Mouse (Mus musculus) embryonic facial prominence, embryonic 15.5 days (tissue): ENCODE results near the gene Fibp. TPM values are rescaled to one million over a fixed set of nuclear protein-coding genes. Genes with fewer than 3 reads are reported as not detected.

Source experiments
- ATAC-seq: fragments of 200-750 bp; cut with Nextera tagmentation; 2 replicates; pipeline ENCODE4 v1.8.0; 2017; ENCODE audit warnings: low read depth, moderate TSS enrichment; ENCODE audit not compliant: insufficient number of reproducible peaks, low FRiP score, low TSS enrichment
- H3K27ac ChIP-seq: fragments of 300-500 bp; sonication (generic); replicated peaks from 2 replicates; pipeline ENCODE4 v1.5.1; 2015; ENCODE audit warnings: mild to moderate bottlenecking, inconsistent platforms
- H3K27me3 ChIP-seq: fragments of 300-500 bp; sonication (generic); 2 replicates; pipeline ENCODE4 v1.6.1; 2015; ENCODE audit warnings: inconsistent platforms
- H3K36me3 ChIP-seq: fragments of 300-500 bp; sonication (generic); 2 replicates; pipeline ENCODE4 v1.6.1; 2015; ENCODE audit warnings: mild to moderate bottlenecking, inconsistent platforms
- H3K4me1 ChIP-seq: fragments of 300-500 bp; sonication (generic); 2 replicates; pipeline ENCODE4 v1.6.1; 2015; ENCODE audit warnings: inconsistent platforms
- H3K4me2 ChIP-seq: fragments of 300-500 bp; sonication (generic); replicated peaks from 2 replicates; pipeline ENCODE4 v1.6.1; 2015; ENCODE audit warnings: mild to moderate bottlenecking, inconsistent platforms
- H3K4me3 ChIP-seq: fragments of 300-500 bp; sonication (generic); replicated peaks from 2 replicates; pipeline ENCODE4 v1.5.1; 2015; ENCODE audit warnings: mild to moderate bottlenecking, inconsistent platforms
- H3K9ac ChIP-seq: fragments of 300-500 bp; sonication (generic); 2 replicates; pipeline ENCODE4 v1.6.1; 2015; ENCODE audit warnings: inconsistent platforms
- H3K9me3 ChIP-seq: fragments of 300-500 bp; sonication (generic); replicated peaks from 2 replicates; pipeline ENCODE4 v1.6.1; 2016; ENCODE audit warnings: inconsistent platforms
- WGBS: fragments of 180-500 bp; shearing (Covaris S2); methylation state at CpG from one replicate; pipeline ENCODE4 v1.1.7; 2015; 5-methylcytosine and 5-hydroxymethylcytosine counted together
- polyA plus RNA-seq: library from polyadenylated mRNA; unstranded; fragments of >200 nt; fragmentation: Nextera tagmentation; extraction: Ambion mirVana; gene quantifications from 2 replicates; pipeline ENCODE4 v1.2.1, GENCODE M21; 2015

Gene Fibp
- polyA plus RNA-seq, 1 experiment from 2014 or later, result 125 TPM

DNA sequence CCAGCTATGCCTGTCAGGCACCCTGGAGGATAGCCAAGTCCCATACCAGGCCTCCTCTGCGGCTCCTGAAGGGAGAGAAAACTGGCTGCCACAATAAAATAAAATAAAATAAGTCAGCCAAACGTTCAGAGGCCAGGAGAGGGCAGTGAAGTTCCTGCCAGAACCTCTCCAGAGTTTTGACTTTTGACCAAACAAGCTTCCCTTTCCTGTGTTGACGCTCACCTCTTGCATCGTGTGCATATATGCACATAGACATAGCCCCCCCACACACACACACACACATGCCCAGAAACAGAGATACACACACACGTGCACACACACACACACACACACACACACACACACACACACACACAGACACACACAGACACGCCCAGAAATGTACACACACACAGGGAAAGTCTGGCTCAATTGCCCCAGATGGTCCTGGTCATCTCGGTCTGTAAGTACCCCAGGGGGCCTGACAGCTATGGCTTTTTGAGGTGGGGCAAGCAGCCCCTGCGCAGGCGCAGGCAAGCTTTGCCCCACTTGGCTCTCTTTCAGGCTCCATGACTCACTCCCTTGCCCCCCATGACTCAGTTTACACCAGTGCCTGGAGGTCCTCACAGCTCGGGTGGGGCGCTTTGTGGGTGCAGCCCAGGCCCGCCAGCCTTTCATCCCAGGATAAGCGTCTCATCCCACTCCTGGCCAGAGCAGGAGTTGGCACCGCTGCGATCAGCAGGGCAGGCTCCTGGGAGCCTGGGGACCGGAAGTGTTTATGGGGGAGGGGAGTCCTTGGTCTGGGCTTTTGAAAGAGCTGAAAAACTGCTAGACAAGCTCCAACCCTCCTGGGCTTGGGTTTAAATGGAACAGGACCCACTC lies 27.2 kb upstream of the Fibp start:
- H3K27ac ChIP-seq, result peak overlapping the region; percentile 82
- no peak overlapping the region for H3K9ac ChIP-seq
- H3K4me1 ChIP-seq, result peaks cover 18% of the 10 kb centered on the region
- H3K4me2 ChIP-seq, result peak overlapping the region; percentile 61
- 4% methylated on average over 16 of the region's 16 CpGs for WGBS
- H3K27me3 ChIP-seq, result no peaks in the 10 kb centered on the region
- H3K4me3 ChIP-seq, result peak overlapping the region; percentile 34
- H3K9me3 ChIP-seq, result no peaks in the 10 kb centered on the region
- no peaks in the 10 kb centered on the region for H3K36me3 ChIP-seq
- ATAC-seq, result peak; percentile 51; the same call in 1 of the 2 replicates

DNA sequence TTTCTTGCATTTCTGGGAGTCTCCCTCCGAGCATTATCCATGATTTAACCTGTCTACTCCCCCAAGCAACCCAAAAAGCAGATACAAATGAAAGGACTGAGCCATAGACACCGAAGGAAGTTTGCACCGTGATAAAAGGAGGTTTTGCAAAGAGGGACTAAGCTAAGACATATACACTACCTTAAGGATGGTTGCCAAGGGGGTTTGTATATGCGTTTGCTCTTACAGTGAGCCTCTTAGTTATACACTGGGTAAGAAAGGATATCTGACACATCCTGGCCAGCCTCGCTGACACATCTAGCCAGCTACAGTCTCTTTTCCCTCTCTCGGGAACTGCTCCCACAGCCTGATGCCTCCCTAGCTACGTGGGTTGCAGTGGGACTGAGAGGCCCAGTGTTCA lies 26.5 kb upstream of the Fibp start:
- H3K27ac ChIP-seq, result peak overlapping the region; percentile 82

DNA sequence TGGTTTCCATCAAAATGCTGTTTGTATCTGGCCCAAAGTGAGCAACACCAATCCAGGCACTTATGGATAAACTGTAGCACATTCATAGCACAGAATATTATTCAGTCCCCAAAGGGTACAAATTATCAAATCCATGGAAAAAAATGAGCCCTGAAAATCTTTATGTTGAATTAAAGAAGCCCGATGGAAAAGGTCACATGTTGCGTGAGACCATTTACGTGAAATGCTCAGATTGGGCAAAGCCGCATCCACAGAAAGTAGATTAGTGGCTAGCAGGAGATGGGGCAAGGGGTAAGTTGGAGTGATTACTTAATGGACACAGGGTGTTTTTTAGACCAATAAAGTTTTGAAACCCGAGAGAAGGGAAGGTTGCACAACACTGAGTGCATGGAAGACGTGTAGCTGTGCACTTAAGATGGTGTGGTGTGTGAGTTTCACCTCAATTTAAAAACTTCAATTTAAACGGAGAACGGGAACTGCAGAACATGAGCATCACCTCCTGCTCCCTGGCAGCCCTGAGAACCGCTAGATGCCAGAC lies 16.0 kb upstream of the Fibp start:
- no peak overlapping the region for H3K9ac ChIP-seq
- H3K4me3 ChIP-seq, result no peak overlapping the region
- H3K4me2 ChIP-seq, result no peak overlapping the region
- H3K9me3 ChIP-seq, result no peaks in the 10 kb centered on the region
- ATAC-seq, result no peak
- 60% methylated on average over 9 of the region's 9 CpGs for WGBS
- no peaks in the 10 kb centered on the region for H3K36me3 ChIP-seq
- H3K27me3 ChIP-seq, result peaks cover 40% of the 10 kb centered on the region
- H3K27ac ChIP-seq, result no peak overlapping the region
- peaks cover 19% of the 10 kb centered on the region for H3K4me1 ChIP-seq

More for the DNA sequence above, 26.5 kb upstream of the Fibp start:
- H3K36me3 ChIP-seq, result no peaks in the 10 kb centered on the region
- H3K4me2 ChIP-seq, result peak overlapping the region; percentile 61
- no peak overlapping the region for H3K9ac ChIP-seq
- H3K4me3 ChIP-seq, result peak overlapping the region; percentile 34; the same call in 1 of the 2 replicates
- WGBS, result 65% methylated on average over 7 of the region's 7 CpGs
- peaks cover 18% of the 10 kb centered on the region for H3K4me1 ChIP-seq
- no peaks in the 10 kb centered on the region for H3K9me3 ChIP-seq
- ATAC-seq, result no peak
- no peaks in the 10 kb centered on the region for H3K27me3 ChIP-seq

DNA sequence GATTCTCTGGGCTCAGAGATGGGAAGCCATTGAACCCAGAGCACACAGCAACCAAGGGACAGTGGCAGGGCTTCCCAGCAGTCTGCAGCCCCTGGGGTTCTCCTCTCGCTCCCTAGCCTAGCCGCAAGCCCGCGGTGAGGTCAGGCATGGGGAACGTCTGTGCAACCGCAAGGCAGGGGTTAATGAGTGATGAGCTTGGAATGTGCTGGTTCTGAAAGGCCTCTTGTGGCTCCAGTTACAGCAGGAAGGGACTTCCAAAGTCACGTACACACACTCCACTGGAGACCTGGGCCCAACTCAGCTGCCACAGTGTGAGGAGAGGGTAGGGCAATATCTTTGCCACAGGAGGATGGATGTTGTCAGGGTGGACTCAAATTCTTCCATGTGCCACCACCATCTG lies 15.5 kb upstream of the Fibp start:
- WGBS, result 29% methylated on average over 7 of the region's 7 CpGs
- H3K27me3 ChIP-seq, result peaks cover 45% of the 10 kb centered on the region

DNA sequence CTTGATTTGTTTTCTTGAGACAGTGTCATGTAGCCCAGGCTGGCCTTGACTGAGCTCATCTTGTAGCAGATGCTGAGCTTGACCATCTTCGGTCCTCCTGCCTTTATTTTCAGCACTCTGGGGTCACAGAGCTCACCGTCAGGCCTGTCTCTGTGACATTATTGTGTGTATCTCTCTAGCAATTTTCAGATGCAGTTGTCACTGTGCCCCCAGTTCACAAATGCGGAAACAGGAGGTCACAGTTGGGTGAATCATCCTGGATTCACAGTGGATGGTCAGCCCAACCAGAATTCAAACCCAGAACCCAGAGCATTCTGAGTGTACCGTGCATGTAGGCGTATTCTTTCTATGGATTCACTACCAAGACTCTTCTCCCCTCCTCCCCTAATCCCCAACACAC lies 14.7 kb upstream of the Fibp start:
- Histone ChIP-seq H3K4me1 (peaks cover 19% of the 10 kb centered on the region), H3K9me3 (no peaks in the 10 kb centered on the region), H3K27ac (no peak overlapping the region), H3K4me2 (no peak overlapping the region), H3K27me3 (peaks cover 53% of the 10 kb centered on the region), H3K4me3 (no peak overlapping the region), H3K9ac (no peak overlapping the region), H3K36me3 (no peaks in the 10 kb centered on the region)
- 89% methylated on average over 5 of the region's 5 CpGs for WGBS
- ATAC-seq, result no peak

More for the DNA sequence above, 15.5 kb upstream of the Fibp start:
- Histone ChIP-seq H3K9ac (no peak overlapping the region), H3K4me1 (peaks cover 19% of the 10 kb centered on the region), H3K4me2 (no peak overlapping the region), H3K27ac (no peak overlapping the region), H3K4me3 (no peak overlapping the region), H3K9me3 (no peaks in the 10 kb centered on the region), H3K36me3 (no peaks in the 10 kb centered on the region)
- no peak for ATAC-seq

DNA sequence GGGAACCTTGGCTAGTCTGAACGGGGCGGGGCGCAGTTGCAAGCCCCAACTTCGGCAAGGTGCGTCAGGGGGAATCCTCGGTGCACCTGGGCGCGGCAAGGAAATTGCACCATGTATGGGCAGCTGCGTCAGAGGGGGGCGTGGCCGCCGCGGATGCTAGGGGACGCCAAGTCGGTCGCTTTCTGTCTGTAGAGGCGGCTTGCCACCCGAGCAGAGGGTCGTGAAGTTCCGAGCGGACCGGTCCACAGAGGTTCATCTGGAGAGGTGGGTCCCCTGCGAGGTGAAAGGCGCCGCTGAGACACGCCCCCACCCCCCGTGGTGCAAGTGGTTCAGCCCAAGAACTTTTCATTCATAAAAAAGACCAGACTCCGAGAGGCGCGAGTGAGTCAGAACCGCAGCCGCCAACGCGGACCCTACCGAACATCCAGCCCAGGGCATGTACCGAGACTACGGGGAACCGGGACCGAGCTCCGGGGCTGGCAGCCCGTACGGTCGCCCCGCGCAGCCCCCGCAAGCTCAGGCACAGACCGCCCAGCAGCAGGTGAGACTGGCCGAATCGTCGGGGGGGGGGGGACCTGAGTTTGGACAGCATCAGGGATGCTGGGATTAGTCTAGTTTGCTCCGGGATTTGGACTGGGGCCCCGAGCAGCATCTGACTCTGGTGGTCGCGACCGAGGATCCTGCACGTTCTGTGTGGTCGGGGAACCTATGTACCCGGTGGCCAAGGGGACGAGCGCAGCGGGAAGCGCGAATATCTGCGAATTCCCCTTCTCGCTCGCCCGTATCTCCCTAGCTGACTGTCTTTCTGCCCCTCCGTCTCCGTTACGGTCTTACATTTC lies 12.7 kb upstream of the Fibp start, which contains the start of gene Fosl1:
Gene Fosl1 (plus strand): TSS at position 33 of the 839 bp plus-strand sequence.
- Histone ChIP-seq H3K36me3 (no peaks in the 10 kb centered on the region), H3K4me2 (peak within 1 kb of the TSS; percentile 98), H3K27ac (no peak within 1 kb of the TSS), H3K4me3 (peak within 1 kb of the TSS; percentile 58), H3K9me3 (no peaks in the 10 kb centered on the region), H3K27me3 (peaks cover 58% of the 10 kb centered on the region), H3K4me1 (peaks cover 19% of the 10 kb centered on the region), H3K9ac (peak within 1 kb of the TSS; percentile 21)
- peak; percentile 24; the same call in 1 of the 2 replicates for ATAC-seq
- WGBS, result under 1% methylated on average over 70 of the region's 70 CpGs

DNA sequence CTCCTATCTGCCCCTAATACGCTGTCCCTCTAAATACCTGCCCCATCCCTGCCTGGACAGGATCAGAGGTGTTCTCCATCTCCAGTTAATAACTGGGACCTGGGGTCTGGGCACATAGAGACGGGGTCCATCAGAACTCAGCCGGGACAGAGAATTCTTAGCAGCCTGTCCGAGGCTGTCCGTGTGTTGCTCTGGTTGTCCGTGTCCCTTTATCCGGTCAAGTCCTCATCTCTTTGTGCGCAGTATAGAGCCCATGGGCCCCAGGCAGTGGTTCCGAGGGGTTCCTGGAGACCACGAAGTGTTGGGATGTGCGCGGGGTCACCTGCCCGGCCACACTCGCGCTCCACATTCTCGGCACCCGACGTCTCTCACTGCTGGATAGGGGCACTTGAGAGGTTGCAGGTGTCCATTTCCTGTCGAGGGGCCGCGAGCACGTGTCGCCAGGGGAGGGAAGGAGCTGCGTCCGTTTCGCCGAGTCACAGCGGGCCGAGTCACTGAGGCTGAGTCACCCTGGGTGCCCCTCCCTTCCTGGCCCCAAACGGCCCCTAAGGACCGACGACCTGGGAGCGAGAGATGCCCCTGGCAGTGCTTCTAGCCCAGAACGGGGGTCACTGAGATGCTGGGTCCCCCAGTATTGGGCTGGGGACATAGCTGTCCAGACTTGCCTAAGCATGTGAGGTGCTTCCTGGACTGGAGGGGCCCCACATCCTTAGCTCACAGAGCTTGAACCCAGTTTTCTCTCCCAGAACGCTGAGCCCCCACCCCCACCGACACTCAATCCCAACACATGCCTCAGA lies 11.9 kb upstream of the Fibp start:
- H3K9me3 ChIP-seq, result no peaks in the 10 kb centered on the region
- H3K4me2 ChIP-seq, result peak overlapping the region; percentile 98
- H3K27me3 ChIP-seq, result peaks cover 58% of the 10 kb centered on the region
- no peak overlapping the region for H3K27ac ChIP-seq
- peak overlapping the region; percentile 58 for H3K4me3 ChIP-seq
- WGBS, result 6% methylated on average over 36 of the region's 36 CpGs
- no peaks in the 10 kb centered on the region for H3K36me3 ChIP-seq
- no peak for ATAC-seq
- H3K9ac ChIP-seq, result no peak overlapping the region
- H3K4me1 ChIP-seq, result peaks cover 19% of the 10 kb centered on the region

DNA sequence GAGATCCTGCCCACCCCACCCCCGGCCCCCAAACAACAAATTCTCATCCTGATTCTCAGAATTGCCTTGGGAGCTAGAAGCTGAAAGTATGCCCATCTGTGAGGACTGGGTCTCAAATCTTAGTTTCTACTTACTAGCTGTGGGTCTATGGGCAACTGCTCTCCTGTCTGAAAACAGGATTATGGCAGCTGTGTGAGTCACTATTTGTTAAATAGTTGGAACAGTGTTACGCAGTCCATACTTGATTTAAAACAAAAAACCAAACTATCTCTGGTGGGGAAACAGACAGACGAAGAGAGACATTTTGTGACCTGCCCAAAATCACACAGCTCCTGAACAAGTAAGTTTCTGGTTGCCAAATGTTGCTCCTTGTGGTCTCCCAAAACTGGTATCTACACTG lies 10.7 kb upstream of the Fibp start:
- Histone ChIP-seq H3K9ac (no peak overlapping the region), H3K4me2 (no peak overlapping the region), H3K4me3 (no peak overlapping the region), H3K4me1 (peaks cover 19% of the 10 kb centered on the region), H3K9me3 (no peaks in the 10 kb centered on the region), H3K36me3 (peaks cover 10% of the 10 kb centered on the region), H3K27me3 (peaks cover 58% of the 10 kb centered on the region), H3K27ac (no peak overlapping the region)
- WGBS, result 87% methylated on average over 3 of the region's 3 CpGs
- ATAC-seq, result no peak

DNA sequence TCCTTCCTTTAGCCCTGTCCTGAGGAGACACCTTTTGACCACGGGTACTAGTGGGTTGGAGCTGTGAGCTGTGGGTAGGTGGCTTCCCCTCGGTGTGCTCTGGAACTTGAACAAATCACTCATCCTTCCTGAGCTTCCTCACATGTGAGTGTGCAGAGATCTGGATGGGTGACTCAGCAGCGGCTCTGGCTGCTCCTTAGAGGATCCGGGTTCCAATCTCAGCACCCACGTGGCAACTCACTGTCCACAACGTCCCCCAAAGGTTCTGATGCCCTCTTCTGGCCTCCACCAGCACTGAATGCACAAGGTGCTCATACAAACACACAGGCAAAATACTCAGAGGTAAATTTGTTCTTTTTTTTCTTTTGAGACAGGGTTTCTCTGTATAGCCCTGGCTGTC lies 8.6 kb upstream of the Fibp start:
- 65% methylated on average over 6 of the region's 6 CpGs for WGBS
- Histone ChIP-seq H3K4me2 (no peak overlapping the region), H3K9ac (no peak overlapping the region), H3K4me1 (peaks cover 39% of the 10 kb centered on the region), H3K36me3 (peaks cover 10% of the 10 kb centered on the region), H3K9me3 (no peaks in the 10 kb centered on the region), H3K27ac (no peak overlapping the region), H3K27me3 (peaks cover 43% of the 10 kb centered on the region), H3K4me3 (no peak overlapping the region)
- ATAC-seq, result no peak

DNA sequence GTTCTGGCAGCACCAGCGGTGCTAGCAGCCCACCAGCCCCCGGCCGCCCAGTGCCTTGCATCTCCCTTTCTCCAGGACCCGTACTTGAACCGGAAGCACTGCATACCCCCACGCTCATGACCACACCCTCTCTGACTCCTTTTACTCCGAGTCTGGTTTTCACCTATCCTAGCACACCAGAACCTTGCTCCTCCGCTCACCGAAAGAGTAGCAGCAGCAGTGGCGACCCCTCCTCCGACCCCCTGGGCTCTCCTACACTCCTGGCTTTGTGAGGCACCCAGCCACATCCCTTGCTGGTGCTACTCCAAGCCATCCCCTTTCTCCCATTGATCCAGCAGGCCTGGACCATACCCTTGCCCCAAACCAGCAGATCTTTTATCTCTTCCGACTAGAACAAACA lies 5.4 kb upstream of the Fibp start:
- H3K4me1 ChIP-seq, result peaks cover 37% of the 10 kb centered on the region
- WGBS, result 79% methylated on average over 12 of the region's 12 CpGs
- no peak overlapping the region for H3K27ac ChIP-seq
- no peak for ATAC-seq
- H3K27me3 ChIP-seq, result peaks cover 16% of the 10 kb centered on the region
- H3K36me3 ChIP-seq, result peaks cover 10% of the 10 kb centered on the region
- no peaks in the 10 kb centered on the region for H3K9me3 ChIP-seq
- peak overlapping the region; percentile 77 for H3K4me3 ChIP-seq
- peak overlapping the region; percentile 99 for H3K4me2 ChIP-seq
- 0 out of 2 replicates have a peak overlapping the region, but pooled peaks have one; percentile 18 for H3K9ac ChIP-seq
